Mouse (Mus musculus) liver (tissue): ENCODE measurements around the gene Pde4d.
A peak's percentile ranks its signal among the peaks of the same experiment; 100 is the strongest.

Source experiments
- DNase-seq: peaks from one replicate; pipeline ENCODE4 v3.0.0-alpha.2; 2020; ENCODE audit warnings: mixed read lengths

Pde4d gene

DNA sequence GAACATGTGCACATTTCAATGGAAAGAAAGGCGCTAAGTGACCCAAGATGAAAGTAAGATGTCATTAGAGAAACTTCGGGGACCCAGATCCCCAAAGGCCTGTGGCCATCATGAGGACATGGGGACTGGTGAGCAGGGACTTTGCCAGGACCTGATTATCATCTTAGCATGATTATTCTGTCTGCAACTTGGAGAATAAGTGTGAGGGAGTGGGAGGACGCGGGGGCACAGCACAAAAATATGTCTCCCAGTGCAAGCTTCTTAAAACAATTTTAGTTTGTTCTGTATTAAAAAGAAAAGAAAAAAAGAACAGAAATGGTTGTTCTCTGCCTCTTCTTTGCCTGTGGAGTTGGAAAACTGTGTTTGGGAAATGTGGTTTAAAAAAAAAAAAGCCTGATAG lies 1279.9 kb downstream of the Pde4d start:
- DNase-seq, result no peak

DNA sequence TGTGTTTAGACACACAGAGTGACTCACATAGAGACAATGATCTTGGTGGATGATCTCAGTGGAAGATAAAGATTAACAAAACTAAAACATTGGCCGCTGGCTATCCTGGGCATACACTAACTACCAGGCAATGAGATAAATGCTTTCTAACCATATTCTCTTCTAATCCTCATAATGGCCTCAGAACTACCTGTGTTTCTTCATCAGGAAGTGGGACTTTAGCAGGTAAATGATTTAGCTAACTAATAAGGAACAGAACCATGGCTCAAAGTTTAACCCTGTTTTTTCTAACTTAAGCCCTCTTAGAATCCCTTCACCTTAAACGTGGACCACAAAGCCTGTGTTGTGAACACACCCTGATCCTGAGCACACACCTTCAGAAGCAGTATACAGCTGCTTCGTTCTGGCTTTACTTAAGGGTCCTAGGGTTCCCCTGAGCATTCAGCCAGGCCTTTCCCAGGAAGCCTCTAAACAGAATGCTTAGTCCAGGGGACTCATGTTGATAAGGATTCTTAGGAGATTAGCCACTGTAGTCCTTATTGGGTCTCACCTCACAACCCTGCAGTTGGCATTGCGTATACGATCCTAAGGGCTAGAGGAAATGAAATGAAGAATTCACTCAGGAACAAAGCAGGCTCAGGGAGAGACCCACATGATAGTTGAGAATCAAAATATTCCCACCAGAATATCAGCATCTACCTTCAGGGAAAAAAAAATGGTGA lies 1283.1 kb downstream of the Pde4d start:
- DNase-seq, result no peak

DNA sequence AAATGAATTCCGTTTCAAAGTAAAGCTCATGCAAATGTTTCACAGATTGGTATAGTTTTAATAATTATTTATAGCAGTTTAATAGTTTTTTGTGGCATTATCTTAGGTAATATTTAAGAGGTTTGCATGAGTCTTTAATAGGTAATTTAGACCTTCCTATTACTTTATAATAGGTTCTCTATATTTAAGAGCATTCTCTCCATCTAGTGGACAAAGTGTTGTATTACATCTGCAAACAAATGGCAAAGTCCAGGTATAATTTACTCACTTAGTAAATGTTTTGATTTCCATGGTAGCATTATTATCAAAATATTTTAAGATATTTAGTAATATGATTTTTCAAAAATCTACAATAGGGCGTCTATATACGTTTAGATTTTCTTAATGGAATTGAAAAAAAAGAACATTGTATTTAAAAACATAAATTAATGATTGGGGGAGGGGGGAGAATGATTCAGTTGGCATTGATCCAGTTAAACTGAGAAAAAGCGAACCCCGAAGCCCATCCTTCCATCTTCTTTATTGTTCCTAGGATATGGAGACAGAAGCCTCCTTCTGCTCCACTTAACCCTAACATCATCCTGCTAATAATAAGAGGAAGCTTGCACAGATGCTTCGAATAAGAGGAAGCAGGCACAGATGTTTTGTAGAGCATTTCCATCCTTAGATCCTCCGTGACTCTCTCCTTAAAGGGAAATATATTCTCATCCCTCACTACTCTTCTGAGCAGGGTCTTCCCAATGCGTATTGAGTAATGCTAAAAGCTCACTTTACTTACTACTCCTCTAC lies 1286.7 kb downstream of the Pde4d start:
- DNase-seq, result no peak

DNA sequence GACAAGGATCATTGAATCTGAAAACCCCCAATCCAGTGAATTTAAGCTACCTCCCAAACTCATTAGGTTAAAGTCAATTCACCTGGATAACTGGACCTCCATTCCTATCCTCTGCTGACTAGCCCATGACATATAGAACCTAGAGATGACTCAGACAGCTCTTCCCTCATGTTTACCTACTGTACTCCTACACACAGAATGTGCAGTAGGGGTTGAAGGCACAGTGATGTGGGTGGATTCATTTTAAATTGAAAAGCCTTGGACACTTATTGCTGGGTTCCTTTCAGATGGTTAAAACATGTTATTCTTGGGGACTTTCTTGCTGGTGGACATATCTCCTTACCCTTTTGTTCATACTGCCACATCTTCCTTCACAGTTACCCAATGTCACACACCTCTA lies 1296.7 kb downstream of the Pde4d start:
- no peak for DNase-seq

DNA sequence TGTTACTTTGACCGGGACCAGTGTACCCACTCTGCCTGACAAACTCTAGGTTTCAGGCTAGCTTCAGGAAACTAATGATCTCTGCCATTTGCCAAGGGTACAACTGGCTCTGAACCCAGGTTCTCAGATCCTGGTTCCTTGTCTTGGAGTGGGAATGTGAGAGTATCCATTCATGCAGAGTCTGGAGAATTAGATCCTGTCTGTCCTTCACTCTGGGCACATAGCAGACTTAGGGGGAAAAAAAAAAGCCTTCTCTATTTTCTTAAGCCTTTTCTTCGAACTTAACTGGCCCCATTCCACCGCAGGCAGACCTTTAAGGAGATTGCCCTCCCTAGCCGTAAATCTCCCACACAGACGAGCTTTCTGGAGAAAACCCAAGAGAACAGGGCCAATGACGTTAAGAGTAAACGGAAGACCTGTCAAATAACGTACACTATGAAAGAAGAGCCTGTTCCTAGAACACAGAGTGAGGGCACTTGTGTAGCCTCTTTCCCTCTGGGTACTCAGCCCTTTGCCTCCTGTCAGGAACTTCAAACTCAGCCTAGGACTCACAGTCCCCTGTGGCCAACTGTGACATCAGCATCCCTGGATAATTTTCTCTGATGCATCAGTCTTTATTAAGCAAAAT lies 1302.6 kb downstream of the Pde4d start:
- no peak for DNase-seq

DNA sequence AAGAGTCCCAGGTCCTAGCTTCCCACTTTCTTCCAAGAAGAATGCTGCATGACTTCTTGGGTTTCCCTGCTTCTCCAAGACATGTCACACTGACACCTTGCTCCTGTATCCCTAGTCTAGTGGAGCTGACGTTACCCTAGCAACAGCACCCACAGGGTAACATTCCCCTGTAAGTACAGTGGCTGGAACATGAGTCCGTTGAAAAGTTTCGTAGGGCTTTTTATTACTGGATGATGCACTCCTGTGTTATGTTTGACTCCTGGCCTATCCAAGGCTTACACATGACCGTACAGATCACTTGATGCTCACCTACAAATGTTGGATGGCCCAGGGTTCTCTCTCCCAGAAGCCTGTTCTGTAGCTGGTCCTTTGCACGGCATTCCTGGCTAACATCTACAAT lies 1307.1 kb downstream of the Pde4d start:
- DNase-seq, result no peak

DNA sequence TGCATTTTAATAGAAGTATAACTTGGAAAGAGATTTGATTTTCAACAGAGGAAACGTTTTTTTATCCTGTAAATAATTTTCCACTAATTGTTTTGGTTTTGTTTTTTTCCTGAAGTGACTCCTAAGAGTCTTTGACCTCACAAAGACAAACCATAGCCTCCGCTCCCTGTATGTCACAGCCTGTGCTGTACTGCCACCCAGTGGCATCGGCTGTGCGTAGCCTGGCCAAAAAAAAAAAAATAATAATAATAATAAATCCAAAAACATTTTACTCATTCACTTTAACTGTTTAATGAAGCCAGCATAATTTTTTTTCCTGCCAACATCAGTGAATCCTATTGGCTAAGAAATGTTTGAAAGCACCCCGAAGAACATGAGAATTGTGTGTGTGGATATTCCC lies 1309.5 kb downstream of the Pde4d start:
- DNase-seq, result peak; percentile 31

DNA sequence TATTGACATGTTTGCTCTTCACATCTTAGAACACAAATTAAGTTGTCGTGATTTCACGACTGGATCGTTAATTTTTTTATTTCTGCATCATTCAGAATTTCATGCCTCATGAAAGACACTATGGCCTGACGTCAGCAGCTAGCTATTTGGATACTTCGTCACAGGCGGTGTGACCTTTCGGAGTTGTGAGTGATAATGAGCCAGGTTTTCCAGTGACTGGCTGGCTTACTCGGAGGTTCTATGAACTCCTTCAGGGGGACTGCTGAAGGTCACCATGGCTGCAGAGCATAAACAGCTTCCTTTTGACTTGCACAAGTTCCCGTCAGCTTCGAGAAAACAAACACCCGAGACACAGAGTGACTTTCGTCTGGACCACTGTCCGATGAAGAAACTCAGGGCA lies 1311.3 kb downstream of the Pde4d start:
- DNase-seq, result no peak

DNA sequence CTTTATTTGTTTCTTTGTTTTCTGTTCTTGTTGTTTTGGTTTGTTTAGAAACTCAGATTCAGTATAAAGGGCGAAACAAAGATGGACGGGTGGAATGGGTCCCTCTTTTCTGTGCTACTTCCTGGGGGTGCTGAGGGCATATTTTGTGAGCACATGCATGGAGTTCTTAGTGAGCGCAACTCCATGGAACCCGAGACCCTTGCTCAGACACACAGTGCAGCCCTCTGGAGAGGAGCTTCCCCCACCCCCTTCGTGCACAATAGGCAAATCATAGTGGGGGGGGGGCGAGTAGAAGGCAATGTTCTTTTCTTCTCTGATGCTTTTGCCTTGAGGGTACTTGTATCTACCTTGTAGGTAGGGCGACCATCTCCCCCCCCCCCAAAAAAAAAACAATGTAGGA lies 1325.0 kb downstream of the Pde4d start:
- DNase-seq, result no peak

DNA sequence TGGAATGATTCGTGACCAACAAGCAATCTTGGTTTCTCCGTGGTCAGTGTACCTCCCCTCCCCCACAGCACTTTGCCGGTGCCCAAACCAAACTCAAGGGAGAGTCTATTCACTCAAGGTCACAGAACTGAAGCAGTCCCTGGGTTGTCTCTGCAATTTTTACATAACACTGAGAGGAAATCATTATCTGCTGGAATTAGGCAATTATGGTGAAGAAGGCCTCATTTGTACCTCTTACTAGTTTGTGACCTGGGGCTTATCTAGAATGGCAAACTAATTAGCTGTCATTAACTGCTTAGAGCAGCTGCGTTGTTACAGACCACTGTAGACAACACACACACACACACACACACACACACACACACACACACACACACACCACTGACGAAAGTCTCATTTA lies 1325.4 kb downstream of the Pde4d start:
- no peak for DNase-seq

DNA sequence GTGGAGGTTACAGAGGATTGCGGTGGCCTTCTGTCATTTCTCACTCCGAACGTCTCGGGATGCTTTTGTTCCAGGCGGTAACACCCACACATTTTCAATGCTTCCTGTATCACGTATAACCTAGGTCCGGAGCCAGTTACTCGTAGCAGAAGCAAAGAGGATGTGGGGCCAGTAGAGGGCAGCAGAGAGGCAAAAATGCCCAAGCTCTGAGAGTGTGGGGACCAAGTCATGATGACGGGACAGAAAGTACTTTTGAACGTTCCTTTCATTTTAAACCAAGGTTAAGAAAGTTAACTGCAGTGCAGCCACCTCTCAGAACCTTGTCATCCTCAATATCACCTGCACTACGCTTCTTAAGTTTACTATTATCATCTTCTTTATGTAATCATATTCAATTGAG lies 1326.4 kb downstream of the Pde4d start:
- DNase-seq, result peak; percentile 93

DNA sequence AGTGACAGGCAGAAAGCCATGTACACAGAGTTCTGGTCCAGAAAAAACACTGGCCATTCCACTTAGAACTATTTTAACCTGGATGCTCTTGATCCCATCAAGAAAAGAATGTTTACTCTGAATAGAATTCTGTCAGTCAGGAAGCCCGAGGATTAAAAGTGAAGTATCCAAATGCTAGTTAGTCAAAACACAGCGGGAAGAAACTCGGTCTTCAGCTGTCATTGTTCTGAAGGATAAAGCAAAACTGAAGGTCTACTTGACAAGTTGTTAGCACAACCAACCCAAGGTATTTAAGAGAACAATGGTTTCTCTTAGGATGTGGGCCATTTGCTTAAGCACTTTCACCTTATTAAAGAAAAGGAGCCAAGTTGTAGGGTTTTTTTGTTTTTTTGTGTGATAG lies 1327.2 kb downstream of the Pde4d start:
- no peak for DNase-seq

DNA sequence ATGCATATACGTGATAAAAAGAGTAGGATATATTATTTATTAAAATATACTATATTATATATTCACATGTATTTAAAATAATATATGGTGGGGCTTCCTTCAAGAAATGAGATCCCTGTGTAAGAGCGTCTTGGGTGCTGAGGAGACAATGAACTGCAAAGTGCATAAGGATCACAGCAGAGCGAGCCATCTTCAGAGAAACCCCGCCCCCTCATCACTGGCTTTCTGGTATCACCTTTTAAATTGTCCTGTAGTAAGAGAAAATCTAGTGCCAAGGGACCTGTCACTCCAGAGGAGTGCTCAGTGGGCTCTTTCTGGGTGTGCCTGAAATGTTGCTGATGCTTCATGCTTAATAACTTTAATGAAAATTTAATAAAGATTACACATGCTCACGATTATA lies 1327.7 kb downstream of the Pde4d start:
- no peak for DNase-seq

DNA sequence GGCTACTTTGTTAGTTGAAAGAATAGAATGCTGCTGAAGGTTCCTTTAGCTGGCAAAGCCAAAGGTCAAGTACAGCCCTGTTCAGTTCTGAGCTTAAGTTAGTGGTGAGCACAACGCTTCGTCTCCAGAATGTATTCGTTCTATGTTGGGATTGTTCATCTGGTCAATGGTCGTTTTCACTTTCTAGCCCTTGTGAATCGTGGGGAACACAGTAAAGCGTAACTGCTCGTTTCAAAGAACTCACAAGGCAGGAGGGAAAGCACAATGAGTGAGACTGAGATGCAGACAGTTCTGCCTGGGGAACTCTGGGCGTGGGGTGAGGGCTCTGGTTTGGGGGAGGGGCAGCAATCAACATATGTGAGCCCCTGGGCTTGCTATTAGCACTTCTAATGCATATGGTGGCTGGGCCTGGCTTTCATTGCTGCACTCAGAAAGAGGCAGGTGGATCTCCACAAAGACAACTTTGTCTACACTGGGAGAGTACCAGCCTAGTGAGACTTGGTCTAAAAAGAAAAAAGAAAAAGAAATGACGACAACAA lies 1328.6 kb downstream of the Pde4d start:
- DNase-seq, result no peak

DNA sequence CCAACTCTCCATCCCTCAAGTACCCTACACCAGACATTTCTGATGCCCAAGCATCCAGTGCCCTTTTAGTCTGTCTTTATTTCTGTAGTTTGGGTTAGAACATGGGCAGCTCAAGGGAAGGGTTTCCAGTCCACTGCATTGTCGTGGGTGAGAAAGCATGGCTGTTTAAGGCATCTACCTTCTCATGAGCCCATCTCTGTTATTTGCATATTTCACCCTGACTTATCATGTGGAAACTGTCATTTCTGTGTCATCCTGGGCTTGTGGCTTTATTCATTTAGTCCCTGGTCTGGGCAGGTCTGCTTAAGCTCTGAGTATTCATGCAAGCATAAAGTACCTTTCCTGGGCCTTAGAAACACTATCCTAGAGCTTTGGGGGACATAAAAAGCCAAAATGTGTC lies 1331.7 kb downstream of the Pde4d start:
- DNase-seq, result no peak

DNA sequence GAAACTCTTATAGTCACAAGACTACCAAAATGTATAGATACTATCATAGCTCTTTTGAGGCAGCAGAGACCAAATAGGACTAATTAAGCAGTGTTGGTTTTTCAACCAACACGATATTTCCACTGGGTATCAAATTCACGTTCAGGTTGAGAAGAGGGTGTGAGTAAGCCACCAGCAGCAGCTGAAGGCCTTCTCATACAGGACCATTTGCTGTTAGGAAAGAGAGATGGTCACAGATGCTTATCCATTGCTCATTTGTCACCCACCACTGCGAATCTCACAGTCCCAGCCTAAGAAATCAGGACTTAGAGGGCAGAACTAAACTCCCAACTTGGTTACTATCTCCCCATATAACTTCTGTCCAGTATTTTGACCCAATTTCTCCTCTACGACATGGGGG lies 1338.9 kb downstream of the Pde4d start:
- DNase-seq, result no peak

DNA sequence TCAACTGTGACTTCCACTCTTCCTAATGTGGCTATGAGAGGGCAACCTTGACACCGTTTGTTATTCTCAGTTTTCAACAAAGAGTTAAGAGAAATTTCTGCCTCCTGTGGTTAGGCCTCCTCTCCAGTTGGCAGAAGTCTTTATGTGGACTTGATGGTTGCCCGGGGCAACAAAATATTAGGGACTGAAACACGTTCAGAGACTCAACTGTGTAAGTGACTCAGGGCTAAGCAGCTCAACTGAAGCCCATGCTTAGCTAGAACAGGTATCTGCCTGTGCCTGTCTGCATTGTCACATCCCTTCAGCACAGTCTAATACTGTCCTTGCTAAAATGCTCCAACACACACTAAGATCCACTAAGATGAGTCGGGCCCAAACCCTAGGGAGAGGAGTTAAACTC lies 1339.4 kb downstream of the Pde4d start:
- no peak for DNase-seq

DNA sequence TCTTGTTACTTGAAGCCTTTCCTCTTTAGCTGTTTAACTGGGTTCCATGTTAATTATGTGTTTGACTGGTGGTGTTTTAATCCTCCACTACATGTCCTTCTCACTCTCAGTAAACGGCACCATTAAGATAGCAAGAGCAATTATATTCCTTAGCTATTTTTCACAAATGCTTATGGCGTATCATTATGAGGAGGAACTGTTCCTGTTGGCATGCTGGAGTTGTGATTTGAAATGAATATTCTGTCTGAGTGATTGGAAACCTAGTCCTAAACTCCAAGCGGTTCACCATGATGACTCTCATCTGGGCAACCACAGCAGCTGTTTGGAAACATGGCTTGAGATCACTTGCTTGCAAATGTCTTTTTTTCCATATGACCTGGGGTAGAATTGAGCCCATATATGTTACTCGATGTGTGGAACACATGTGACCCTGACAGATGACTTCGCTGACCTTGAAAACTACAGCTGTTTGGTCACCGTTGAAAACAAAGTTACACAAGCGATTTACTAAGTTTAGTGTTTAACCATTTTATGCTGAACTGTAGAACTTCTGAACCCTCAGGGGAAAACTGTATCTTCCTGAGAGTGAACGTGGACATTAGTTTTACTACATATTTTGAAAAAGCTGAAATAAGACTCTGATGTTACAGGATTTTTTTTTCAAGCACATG lies 1340.4 kb downstream of the Pde4d start:
- DNase-seq, result no peak

DNA sequence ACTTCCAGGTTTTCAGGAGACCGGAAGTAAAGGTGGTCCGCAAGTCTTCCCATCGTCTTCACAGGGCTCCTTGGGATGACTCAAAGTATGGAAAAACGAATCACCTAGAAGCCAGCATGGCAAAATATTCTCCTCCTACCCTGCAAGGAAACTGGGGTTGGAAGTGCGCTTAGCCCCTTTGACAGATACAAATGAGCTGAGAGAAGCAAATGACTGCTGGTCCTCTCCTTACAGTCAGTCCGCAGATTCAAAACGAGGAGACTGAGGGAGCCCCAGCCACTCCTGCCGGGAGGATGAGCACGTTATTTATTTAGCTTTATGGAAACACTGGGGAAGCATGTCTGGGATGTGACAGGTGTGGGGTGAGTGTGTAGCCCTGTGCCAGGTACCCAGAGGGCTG lies 1344.2 kb downstream of the Pde4d start:
- DNase-seq, result no peak

DNA sequence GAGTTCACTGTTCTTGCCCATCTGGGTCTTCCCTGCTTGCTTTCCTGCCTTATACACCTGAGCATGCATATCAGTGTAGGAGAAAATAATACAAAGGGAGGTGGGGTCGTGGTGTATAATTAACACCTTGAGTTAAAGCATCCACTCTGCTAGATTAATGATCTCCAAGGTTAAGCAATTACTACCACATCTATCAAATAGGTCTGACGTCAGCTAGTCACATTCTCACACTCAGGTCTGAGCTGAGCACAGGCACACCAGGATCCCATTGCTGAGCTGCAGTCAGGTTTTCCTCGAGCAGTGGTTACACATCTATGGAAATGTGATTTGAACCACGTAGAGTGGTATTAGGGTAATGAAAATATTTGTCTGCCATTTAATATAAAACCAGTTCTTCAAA lies 1348.9 kb downstream of the Pde4d start:
- no peak for DNase-seq

DNA sequence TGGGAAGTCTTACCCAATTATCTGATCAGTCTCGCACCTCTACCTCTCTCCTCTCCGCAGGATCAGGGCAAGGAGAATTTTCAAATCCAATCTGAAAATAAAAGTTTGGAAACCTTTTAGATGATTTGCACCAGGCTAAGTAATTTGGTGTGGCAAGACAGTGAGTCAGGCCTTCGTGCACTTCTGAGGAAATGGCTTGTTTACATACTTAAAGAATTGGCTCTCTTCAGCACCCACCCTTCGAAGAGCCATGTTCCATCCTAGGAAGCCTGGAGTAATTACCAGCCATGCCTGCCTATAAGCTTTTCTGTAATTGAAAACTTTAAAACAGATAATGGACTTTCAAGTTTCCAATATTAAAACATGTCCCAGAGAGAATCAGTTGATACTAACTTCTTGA lies 1352.5 kb downstream of the Pde4d start:
- no peak for DNase-seq

DNA sequence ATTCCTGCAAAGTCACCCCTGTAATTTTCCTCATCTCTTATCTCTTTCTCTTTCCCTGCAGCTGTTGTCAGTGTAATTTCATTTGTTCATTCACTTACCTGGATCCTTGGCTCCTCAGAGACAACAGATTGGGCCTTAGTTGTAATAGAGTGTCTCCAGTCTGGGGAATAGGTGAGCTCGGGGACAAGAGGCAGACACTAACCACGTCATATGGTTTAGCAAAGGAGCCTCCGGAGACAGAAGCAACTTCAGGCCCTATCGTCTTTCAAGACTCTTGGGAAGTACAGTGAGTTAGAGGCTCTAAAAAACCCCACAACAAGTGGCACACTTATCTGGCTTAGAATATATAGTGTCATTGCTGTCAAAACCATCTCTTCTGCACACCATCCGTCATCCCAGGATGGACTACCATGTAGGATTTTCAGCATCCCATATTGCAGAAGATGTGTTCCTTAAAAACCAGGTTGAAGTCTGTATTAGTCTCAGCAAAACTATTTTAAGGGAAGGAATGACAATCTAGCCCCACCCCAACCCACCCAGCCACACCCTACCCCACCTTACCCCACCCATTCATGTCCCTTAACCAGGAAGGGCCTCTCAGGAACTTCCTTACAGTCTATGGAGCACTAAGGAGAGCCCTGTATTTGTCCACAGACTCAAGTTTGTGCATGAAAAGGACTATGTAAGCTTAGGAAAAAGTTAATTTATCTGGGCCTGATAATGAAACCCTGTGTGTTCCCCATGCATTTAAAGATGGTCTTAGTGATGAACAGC lies 1356.6 kb downstream of the Pde4d start:
- DNase-seq, result no peak

DNA sequence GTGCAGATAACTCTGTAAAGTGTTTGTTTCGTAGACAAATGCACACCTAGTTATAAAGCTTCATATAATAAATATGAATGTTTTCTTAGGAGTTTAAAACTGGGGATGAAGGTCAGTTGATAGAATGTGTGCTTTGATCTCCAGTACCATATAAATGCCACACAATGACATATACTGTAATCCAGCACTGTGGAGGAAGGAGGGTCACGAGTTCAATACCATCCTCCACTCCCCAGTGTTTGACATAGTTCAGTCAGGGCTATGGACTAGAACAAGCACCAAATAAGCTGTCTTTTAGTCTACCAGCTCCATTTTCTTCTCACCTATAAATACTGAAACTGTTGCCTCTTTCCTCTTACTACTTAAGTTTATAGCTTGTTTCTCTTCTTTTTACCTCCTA lies 1357.3 kb downstream of the Pde4d start:
- DNase-seq, result no peak
